Mouse (Mus musculus): Measurements from ENCODE around the gene Sipa1l3. TPM values are rescaled to one million over a fixed set of nuclear protein-coding genes. Genes with fewer than 3 reads are reported as not detected.
A peak's percentile ranks its signal among the peaks of the same experiment; 100 is the strongest.

The Sipa1l3 gene
- polyA plus RNA-seq, 1 experiment = 30.3 TPM

GRCm38 (mm10) chr7:29491861-29492260, 26.6 kb downstream of the Sipa1l3 start:
- Histone ChIP-seq H3K4me3 (ENCODE audit: extremely low read depth, insufficient read depth, insufficient read length) (no peak overlapping the region), H3K36me3 (ENCODE audit: control insufficient read depth, insufficient read depth, low read length) (no peaks in the 10 kb centered on the region), H3K27me3 (ENCODE audit: control insufficient read depth, insufficient read depth, low read length) (no peaks in the 10 kb centered on the region), H3K4me1 (ENCODE audit: control insufficient read depth, insufficient read depth, insufficient read length) (peaks cover 11% of the 10 kb centered on the region; the same call in 1 of the 2 replicates), H3K27ac (ENCODE audit: insufficient read depth, low read length) (peak overlapping the region; percentile 7; the same call in 1 of the 2 replicates)
- no peak for TF ChIP-seq CTCF (IDR thresholded peaks at IDR 0.05; ENCODE audit: extremely low read depth, insufficient read depth, insufficient read length, insufficient replicate concordance)
- TF ChIP-seq POLR2A (IDR thresholded peaks at IDR 0.05; ENCODE audit: low read depth, low read length) = no peak
- peak in 1 of 2 experiments; percentile 3 for DNase-seq (ENCODE audit: low read depth in 1 of 2, low spot score in 2 of 2)
- WGBS = 43% methylated on average over 3 of the region's 3 CpGs

GRCm38 (mm10) chr7:29491471-29491755, 27.0 kb downstream of the Sipa1l3 start:
- Histone ChIP-seq H3K4me3 (ENCODE audit: extremely low read depth, insufficient read depth, insufficient read length) (no peak overlapping the region), H3K4me1 (ENCODE audit: control insufficient read depth, insufficient read depth, insufficient read length) (peaks cover 11% of the 10 kb centered on the region; the same call in 1 of the 2 replicates), H3K27ac (ENCODE audit: insufficient read depth, low read length) (peak overlapping the region; percentile 25; the same call in 1 of the 2 replicates), H3K27me3 (ENCODE audit: control insufficient read depth, insufficient read depth, low read length) (no peaks in the 10 kb centered on the region), H3K36me3 (ENCODE audit: control insufficient read depth, insufficient read depth, low read length) (no peaks in the 10 kb centered on the region)
- 45% methylated on average over 3 of the region's 3 CpGs for WGBS
- TF ChIP-seq CTCF (IDR thresholded peaks at IDR 0.05; ENCODE audit: extremely low read depth, insufficient read depth, insufficient read length, insufficient replicate concordance) = no peak
- DNase-seq (ENCODE audit: low read depth in 1 of 2, low spot score in 2 of 2) = no peak

GRCm38 (mm10) chr7:29490704-29491470, 27.6 kb downstream of the Sipa1l3 start:
- peak overlapping the region; percentile 25; the same call in 1 of the 2 replicates for H3K27ac ChIP-seq (ENCODE audit: insufficient read depth, low read length)
- WGBS = 82% methylated on average over 8 of the region's 8 CpGs

GRCm38 (mm10) chr7:29489851-29490250, 28.6 kb downstream of the Sipa1l3 start:
- TF ChIP-seq POLR2A (IDR thresholded peaks at IDR 0.05; ENCODE audit: low read depth, low read length) (no peak), CTCF (IDR thresholded peaks at IDR 0.05; ENCODE audit: extremely low read depth, insufficient read depth, insufficient read length, insufficient replicate concordance) (no peak)
- no peaks in the 10 kb centered on the region for H3K27me3 ChIP-seq (ENCODE audit: control insufficient read depth, insufficient read depth, low read length)
- DNase-seq (ENCODE audit: low read depth in 1 of 2, low spot score in 2 of 2) = no peak
- 88% methylated on average over 7 of the region's 7 CpGs for WGBS
- H3K4me3 ChIP-seq (ENCODE audit: extremely low read depth, insufficient read depth, insufficient read length) = no peak overlapping the region
- no peak overlapping the region for H3K27ac ChIP-seq (ENCODE audit: insufficient read depth, low read length)
- peaks cover 11% of the 10 kb centered on the region; the same call in 1 of the 2 replicates for H3K4me1 ChIP-seq (ENCODE audit: control insufficient read depth, insufficient read depth, insufficient read length)
- no peaks in the 10 kb centered on the region for H3K36me3 ChIP-seq (ENCODE audit: control insufficient read depth, insufficient read depth, low read length)

More at GRCm38 (mm10) chr7:29490704-29491470, 27.6 kb downstream of the Sipa1l3 start:
- TF ChIP-seq CTCF (IDR thresholded peaks at IDR 0.05; ENCODE audit: extremely low read depth, insufficient read depth, insufficient read length, insufficient replicate concordance) (no peak), POLR2A (IDR thresholded peaks at IDR 0.05; ENCODE audit: low read depth, low read length) (no peak)
- Histone ChIP-seq H3K4me3 (ENCODE audit: extremely low read depth, insufficient read depth, insufficient read length) (no peak overlapping the region), H3K4me1 (ENCODE audit: control insufficient read depth, insufficient read depth, insufficient read length) (peaks cover 11% of the 10 kb centered on the region; the same call in 1 of the 2 replicates), H3K36me3 (ENCODE audit: control insufficient read depth, insufficient read depth, low read length) (no peaks in the 10 kb centered on the region), H3K27me3 (ENCODE audit: control insufficient read depth, insufficient read depth, low read length) (no peaks in the 10 kb centered on the region)
- DNase-seq (ENCODE audit: low read depth in 1 of 2, low spot score in 2 of 2) = no peak

GRCm38 (mm10) chr7:29489364-29489763, 29.1 kb downstream of the Sipa1l3 start:
- H3K27ac ChIP-seq (ENCODE audit: insufficient read depth, low read length) = no peak overlapping the region
- no peak for TF ChIP-seq CTCF (IDR thresholded peaks at IDR 0.05; ENCODE audit: extremely low read depth, insufficient read depth, insufficient read length, insufficient replicate concordance)
- no peak for TF ChIP-seq POLR2A (IDR thresholded peaks at IDR 0.05; ENCODE audit: low read depth, low read length)
- no peak overlapping the region for H3K4me3 ChIP-seq (ENCODE audit: extremely low read depth, insufficient read depth, insufficient read length)
- WGBS = 66% methylated on average over 3 of the region's 3 CpGs
- no peaks in the 10 kb centered on the region for H3K27me3 ChIP-seq (ENCODE audit: control insufficient read depth, insufficient read depth, low read length)
- no peaks in the 10 kb centered on the region for H3K36me3 ChIP-seq (ENCODE audit: control insufficient read depth, insufficient read depth, low read length)
- no peak for DNase-seq (ENCODE audit: low read depth in 1 of 2, low spot score in 2 of 2)
- peaks cover 11% of the 10 kb centered on the region; the same call in 1 of the 2 replicates for H3K4me1 ChIP-seq (ENCODE audit: control insufficient read depth, insufficient read depth, insufficient read length)

GRCm38 (mm10) chr7:29486753-29487152, 31.7 kb downstream of the Sipa1l3 start:
- H3K4me3 ChIP-seq (ENCODE audit: extremely low read depth, insufficient read depth, insufficient read length) = no peak overlapping the region
- no peaks in the 10 kb centered on the region for H3K36me3 ChIP-seq (ENCODE audit: control insufficient read depth, insufficient read depth, low read length)
- no peak for TF ChIP-seq CTCF (IDR thresholded peaks at IDR 0.05; ENCODE audit: extremely low read depth, insufficient read depth, insufficient read length, insufficient replicate concordance)
- no peak for TF ChIP-seq POLR2A (IDR thresholded peaks at IDR 0.05; ENCODE audit: low read depth, low read length)
- 79% methylated on average over 3 of the region's 3 CpGs for WGBS
- no peak for DNase-seq (ENCODE audit: low read depth in 1 of 2, low spot score in 2 of 2)
- peaks cover 7% of the 10 kb centered on the region; the same call in 1 of the 2 replicates for H3K4me1 ChIP-seq (ENCODE audit: control insufficient read depth, insufficient read depth, insufficient read length)
- H3K27ac ChIP-seq (ENCODE audit: insufficient read depth, low read length) = no peak overlapping the region
- H3K27me3 ChIP-seq (ENCODE audit: control insufficient read depth, insufficient read depth, low read length) = no peaks in the 10 kb centered on the region

- H3K4me3 ChIP-seq (ENCODE audit: extremely low read depth, insufficient read depth, insufficient read length) = no peak overlapping the region
- 70% methylated on average over 2 of the region's 2 CpGs for WGBS
- DNase-seq (ENCODE audit: low read depth in 1 of 2, low spot score in 2 of 2) = no peak
Measured at GRCm38 (mm10) chr7:29485721-29486120, 32.7 kb downstream of the Sipa1l3 start.

More at GRCm38 (mm10) chr7:29485721-29486120, 32.7 kb downstream of the Sipa1l3 start:
- Histone ChIP-seq H3K27me3 (ENCODE audit: control insufficient read depth, insufficient read depth, low read length) (no peaks in the 10 kb centered on the region), H3K4me1 (ENCODE audit: control insufficient read depth, insufficient read depth, insufficient read length) (no peaks in the 10 kb centered on the region), H3K36me3 (ENCODE audit: control insufficient read depth, insufficient read depth, low read length) (no peaks in the 10 kb centered on the region), H3K27ac (ENCODE audit: insufficient read depth, low read length) (no peak overlapping the region)
- no peak for TF ChIP-seq POLR2A (IDR thresholded peaks at IDR 0.05; ENCODE audit: low read depth, low read length)
- TF ChIP-seq CTCF (IDR thresholded peaks at IDR 0.05; ENCODE audit: extremely low read depth, insufficient read depth, insufficient read length, insufficient replicate concordance) = no peak

Measured in spleen, adult 2 months (tissue).